ENCODE assay signal across 21 mouse cellular contexts in genomic region chr10:44507984-44508383, GRCm38 (mm10). TPM values are rescaled to one million over a fixed set of nuclear protein-coding genes. Genes with fewer than 3 reads are reported as not detected.
DNase-seq lines count a peak whose midpoint lies in the region; ATAC-seq and TF ChIP-seq lines count a peak whose summit lies in the region.
"Had no signal": no experiment of that assay in that cellular context is flagged by ENCODE, and none has a peak within 500 bp of the region (broad histone marks: within the 10 kb centered on the region; RNA-seq: fewer than 3 reads in every experiment).

No protein-coding gene starts in this region.

- peaks cover 0 to 11% of the 10 kb centered on the region in 2 experiments for H3K4me1 ChIP-seq in MEL (ENCODE audit: control insufficient read depth in 1 of 2, insufficient read depth in 2 of 2, low read length in 2 of 2)
- H3K4me1 ChIP-seq: forebrain, embryonic 13.5 days; forebrain, embryonic 15.5 days had no signal

- H3K9me3 ChIP-seq in MEL (replicated peaks; ENCODE audit: insufficient read depth, low read length): no peaks in the 10 kb centered on the region
- H3K9me3 ChIP-seq: embryonic facial prominence, embryonic 10.5 days; embryonic facial prominence, embryonic 12.5 days; forebrain, embryonic 13.5 days; forebrain, embryonic 15.5 days had no signal

- DNase-seq in MEL (ENCODE audit: low read depth, low spot score) (peak; percentile 63), MEL-GATA-1-ER (ENCODE audit: extremely low read depth, low read depth) (peak; percentile 15)
- peak; percentile 13 for DNase-seq in yolk sac, embryonic 10.5 days (ENCODE audit: low spot score)
- DNase-seq in kidney, postnatal 10 days: no peak
- no peak for DNase-seq in urinary bladder, postnatal 10 days (ENCODE audit: low spot score)
- no peak for DNase-seq in testis, postnatal 10 days (ENCODE audit: low spot score)
- DNase-seq: adrenal gland, adult 8-10 months; adrenal gland, postnatal 14 days; adrenal gland, postnatal 36 days; cerebellum, adult 11-12 months; cerebellum, adult 2 months; cerebellum, adult 9-10 months; cerebellum, postnatal 10 days; cerebellum, postnatal 36 days; forebrain, postnatal 0 days had no signal

- H3K27ac ChIP-seq in MEL (ENCODE audit: control insufficient read depth, low read depth, low read length): peak overlapping the region; percentile 39; the same call in 1 of the 2 replicates
- H3K27ac ChIP-seq: embryonic facial prominence, embryonic 10.5 days; embryonic facial prominence, embryonic 12.5 days; forebrain, embryonic 13.5 days; forebrain, embryonic 15.5 days had no signal

- H3K9ac ChIP-seq in MEL (ENCODE audit: control insufficient read depth, low read depth, low read length, poor library complexity, severe bottlenecking): no peak overlapping the region
- H3K9ac ChIP-seq: embryonic facial prominence, embryonic 12.5 days; forebrain, embryonic 13.5 days; forebrain, embryonic 15.5 days; forebrain, postnatal 0 days had no signal

- no peak overlapping the region for H3K4me3 ChIP-seq in MEL (ENCODE audit: control insufficient read depth in 1 of 2, insufficient read depth in 1 of 2, low read depth in 2 of 2, low read length in 2 of 2)
- H3K4me3 ChIP-seq: embryonic facial prominence, embryonic 10.5 days; embryonic facial prominence, embryonic 12.5 days; forebrain, embryonic 13.5 days; forebrain, embryonic 15.5 days had no signal

- no peak for TF ChIP-seq CTCF in MEL (IDR thresholded peaks at IDR 0.05 in 2 of 3, conservative IDR thresholded peaks at IDR 0.05 in 1 of 3; ENCODE audit: control insufficient read depth in 1 of 3, insufficient read depth in 1 of 3, low read depth in 2 of 3, low read length in 3 of 3, poor library complexity in 1 of 3, severe bottlenecking in 1 of 3)

- H3K36me3 ChIP-seq in MEL (ENCODE audit: control insufficient read depth in 1 of 2, insufficient read depth in 2 of 2, low read length in 2 of 2): peaks cover 0 to 11% of the 10 kb centered on the region in 2 experiments; a peak in 2 of 4 replicates
- H3K36me3 ChIP-seq: embryonic facial prominence, embryonic 10.5 days; embryonic facial prominence, embryonic 12.5 days; forebrain, embryonic 15.5 days had no signal

- no peaks in the 10 kb centered on the region for H3K79me2 ChIP-seq in MEL (ENCODE audit: control insufficient read depth, insufficient read depth, low read length, poor library complexity)

- TF ChIP-seq RAD21 in MEL (IDR thresholded peaks at IDR 0.05; ENCODE audit: low read depth, low read length): no peak

- TF ChIP-seq EP300 in MEL (IDR thresholded peaks at IDR 0.05; ENCODE audit: low read depth in 1 of 2, low read length in 2 of 2): peak; percentile 59 to 60; a peak in 3 of 4 replicates

- 0 out of 2 replicates have a peak, but pooled peaks have one; percentile 5 for ATAC-seq in common myeloid progenitor, adult 5-6 weeks (replicated peaks; ENCODE audit: low read depth, poor library complexity, severe bottlenecking)
- ATAC-seq: activated CD4-positive, CD25-positive, alpha-beta regulatory T cell, adult 4 months; forebrain, embryonic 13.5 days; forebrain, embryonic 15.5 days; forebrain, postnatal 0 days had no signal

- no peak for TF ChIP-seq POLR2A in MEL (IDR thresholded peaks at IDR 0.05; ENCODE audit: control insufficient read depth in 1 of 2, insufficient read depth in 1 of 2, low read depth in 1 of 2, low read length in 2 of 2, poor library complexity in 1 of 2)

- no peaks in the 10 kb centered on the region; a peak in 1 of 4 replicates for H3K27me3 ChIP-seq in MEL (ENCODE audit: control insufficient read depth in 1 of 2, insufficient read depth in 2 of 2, low read length in 2 of 2)
- H3K27me3 ChIP-seq: embryonic facial prominence, embryonic 12.5 days; forebrain, embryonic 15.5 days had no signal

TF ChIP-seq in MEL, 35 proteins besides CTCF, POLR2A, EP300 and RAD21:
- TF ChIP-seq NELFE (IDR thresholded peaks at IDR 0.05; ENCODE audit: low read depth, low read length): no peak
- TF ChIP-seq ZC3H11A (IDR thresholded peaks at IDR 0.05; ENCODE audit: low read depth, low read length): no peak
- TF ChIP-seq SIN3A (IDR thresholded peaks at IDR 0.05; ENCODE audit: low read length): no peak
- no peak for TF ChIP-seq TAL1 (IDR thresholded peaks at IDR 0.05; ENCODE audit: low read length)
- TF ChIP-seq ETS1 (IDR thresholded peaks at IDR 0.05; ENCODE audit: low read depth, low read length): peak; percentile 57; the same call in 1 of the 2 replicates
- TF ChIP-seq MYB (IDR thresholded peaks at IDR 0.05; ENCODE audit: low read depth, low read length): no peak
- no peak for TF ChIP-seq POLR2AphosphoS2 (IDR thresholded peaks at IDR 0.05; ENCODE audit: low read length)
- TF ChIP-seq MXI1 (IDR thresholded peaks at IDR 0.05; ENCODE audit: low read depth, low read length): no peak
- no peak for TF ChIP-seq ZKSCAN1 (IDR thresholded peaks at IDR 0.05; ENCODE audit: low read depth, low read length)
- peak; percentile 76 for TF ChIP-seq RCOR1 (IDR thresholded peaks at IDR 0.05; ENCODE audit: low read depth, low read length)
- no peak for TF ChIP-seq ELF1 (IDR thresholded peaks at IDR 0.05; ENCODE audit: low read depth, low read length)
- TF ChIP-seq MAFK (IDR thresholded peaks at IDR 0.05; ENCODE audit: borderline replicate concordance, low read depth, low read length): no peak
- no peak for TF ChIP-seq SMC3 (IDR thresholded peaks at IDR 0.05; ENCODE audit: low read depth, low read length)
- no peak for TF ChIP-seq HCFC1 (IDR thresholded peaks at IDR 0.05; ENCODE audit: low read depth, low read length)
- TF ChIP-seq TBP (IDR thresholded peaks at IDR 0.05; ENCODE audit: low read depth, low read length): no peak
- no peak for TF ChIP-seq BHLHE40 (IDR thresholded peaks at IDR 0.05; ENCODE audit: borderline replicate concordance, low read depth, low read length)
- peak; percentile 87 for TF ChIP-seq GATA1 (IDR thresholded peaks at IDR 0.05; ENCODE audit: low read depth, low read length)
- no peak for TF ChIP-seq CHD2 (IDR thresholded peaks at IDR 0.05; ENCODE audit: low read length)
- no peak for TF ChIP-seq KAT2A (conservative IDR thresholded peaks at IDR 0.05; ENCODE audit: low read depth, low read length)
- TF ChIP-seq UBTF (IDR thresholded peaks at IDR 0.05; ENCODE audit: borderline replicate concordance, insufficient read depth, low read depth, low read length): no peak
- TF ChIP-seq JUND (IDR thresholded peaks at IDR 0.05; ENCODE audit: low read depth, low read length): no peak
- TF ChIP-seq MEF2A (IDR thresholded peaks at IDR 0.05; ENCODE audit: extremely low read depth, insufficient replicate concordance, low read depth, low read length, poor library complexity, severe bottlenecking): no peak
- TF ChIP-seq NRF1 (IDR thresholded peaks at IDR 0.05; ENCODE audit: insufficient read depth, low read depth, low read length, poor library complexity, severe bottlenecking): no peak
- no peak for TF ChIP-seq POLR2AphosphoS5 (IDR thresholded peaks at IDR 0.05; ENCODE audit: borderline replicate concordance, low read depth, low read length)
- no peak for TF ChIP-seq GABPA (IDR thresholded peaks at IDR 0.05; ENCODE audit: low read depth, low read length)
- TF ChIP-seq ZNF384 (IDR thresholded peaks at IDR 0.05; ENCODE audit: low read depth, low read length): no peak
- TF ChIP-seq TCF12 (IDR thresholded peaks at IDR 0.05; ENCODE audit: low read depth, low read length): 0 out of 2 replicates have a peak, but pooled peaks have one; percentile 4
- peak; percentile 27; the same call in 1 of the 2 replicates for TF ChIP-seq MAZ (IDR thresholded peaks at IDR 0.05; ENCODE audit: low read depth, low read length)
TF ChIP-seq in MEL: peak in this region for 5.

RNA-seq across cellular contexts. Expression of gene Prdm1, which starts 20.3 kb away (rescaled TPM):
- not detected in 2 replicates for total RNA-seq in MEL (2012; rRNA removed)
- under 1 TPM in 1 of 2 experiments, not detected in 1; 0.14 TPM for polyA plus RNA-seq in MEL (2012; ENCODE audit: insufficient read depth in 1 of 2, insufficient read length in 2 of 2, low read depth in 1 of 2, low replicate concordance in 2 of 2, missing spikeins in 1 of 2)
- 0.27 TPM in 1 of 2 replicates, not detected in the other for total RNA-seq in common myeloid progenitor, adult 5-6 weeks (2017)

Comparison
In these comparisons a context has a peak if more than half of its experiments do, and no peak if none do; other contexts are left out.
1. DNase-seq: peak in MEL (single experiment), MEL-GATA-1-ER (single experiment) and yolk sac, embryonic 10.5 days (single experiment); none in kidney, postnatal 10 days (single experiment), urinary bladder, postnatal 10 days (single experiment) and testis, postnatal 10 days (single experiment).